20 mouse cellular contexts compared by ENCODE assay signal in genomic region chr6:54737684-54738083, GRCm38 (mm10). TPM values are rescaled to one million over a fixed set of nuclear protein-coding genes. Genes with fewer than 3 reads are reported as not detected.
DNase-seq lines count a peak whose midpoint lies in the region; ATAC-seq and TF ChIP-seq lines count a peak whose summit lies in the region.
"Had no signal": no experiment of that assay in that cellular context is flagged by ENCODE, and none has a peak within 500 bp of the region (broad histone marks: within the 10 kb centered on the region; RNA-seq: fewer than 3 reads in every experiment).

No protein-coding gene starts in this region.

- 30% methylated on average over 3 of the region's 3 CpGs for WGBS in spleen, adult 2 months
- 83% methylated on average over 3 of the region's 3 CpGs for WGBS in midbrain, embryonic 11.5 days

- no peak for TF ChIP-seq POLR2A in spleen, adult 2 months (IDR thresholded peaks at IDR 0.05; ENCODE audit: low read depth, low read length)

- no peaks in the 10 kb centered on the region for H3K9me3 ChIP-seq in midbrain, embryonic 11.5 days (ENCODE audit: control insufficient read depth, low read length)
- H3K9me3 ChIP-seq: embryonic facial prominence, embryonic 10.5 days; hindbrain, embryonic 10.5 days; limb, embryonic 10.5 days had no signal

- H3K4me2 ChIP-seq in midbrain, embryonic 11.5 days = no peak overlapping the region
- H3K4me2 ChIP-seq: liver, embryonic 11.5 days had no signal

- no peaks in the 10 kb centered on the region for H3K27me3 ChIP-seq in spleen, adult 2 months (ENCODE audit: control insufficient read depth, insufficient read depth, low read length)
- H3K27me3 ChIP-seq in midbrain, embryonic 11.5 days (ENCODE audit: control insufficient read depth, insufficient read depth, low read length) = no peaks in the 10 kb centered on the region

- peaks cover 24% of the 10 kb centered on the region; the same call in 1 of the 2 replicates for H3K4me1 ChIP-seq in spleen, adult 2 months (ENCODE audit: control insufficient read depth, insufficient read depth, insufficient read length)
- H3K4me1 ChIP-seq in midbrain, embryonic 11.5 days (ENCODE audit: control insufficient read depth, insufficient read depth, low read length) = no peaks in the 10 kb centered on the region
- H3K4me1 ChIP-seq: embryonic facial prominence, embryonic 10.5 days; hindbrain, embryonic 10.5 days; limb, embryonic 10.5 days had no signal

- no peaks in the 10 kb centered on the region for H3K36me3 ChIP-seq in spleen, adult 2 months (ENCODE audit: control insufficient read depth, insufficient read depth, low read length)
- H3K36me3 ChIP-seq in midbrain, embryonic 11.5 days (ENCODE audit: control insufficient read depth, insufficient read depth, low read length) = no peaks in the 10 kb centered on the region
- H3K36me3 ChIP-seq: embryonic facial prominence, embryonic 10.5 days; hindbrain, embryonic 10.5 days; limb, embryonic 10.5 days had no signal

- DNase-seq in spleen, adult 2 months (ENCODE audit: low read depth in 1 of 2, low spot score in 2 of 2) = peak in 1 of 2 experiments; percentile 70
- DNase-seq in spleen, postnatal 14 days (ENCODE audit: low spot score in 2 of 2) = no peak
- DNase-seq in CD4-positive, CD25-positive, alpha-beta regulatory T cell, adult 2 months (ENCODE audit: low read depth, low spot score) = peak; percentile 80
- DNase-seq in naive thymus-derived CD4-positive, alpha-beta T cell, adult 2 months (ENCODE audit: low read depth) = peak; percentile 87
- DNase-seq in midbrain, embryonic 11.5 days (ENCODE audit: low spot score, missing footprints) = no peak
- DNase-seq: cerebellum, adult 8-10 months; gastrocnemius, postnatal 25 days; kidney, adult 8-10 months; kidney, postnatal 25 days; lung, adult 2 months; thymus, postnatal 14 days had no signal

- peak overlapping the region; percentile 75 for H3K27ac ChIP-seq in spleen, adult 2 months (ENCODE audit: insufficient read depth, low read length)
- no peak overlapping the region for H3K27ac ChIP-seq in midbrain, embryonic 11.5 days (ENCODE audit: low read depth, low read length)
- H3K27ac ChIP-seq: embryonic facial prominence, embryonic 10.5 days; hindbrain, embryonic 10.5 days; hindbrain, postnatal 0 days; limb, embryonic 10.5 days had no signal

- H3K4me3 ChIP-seq in spleen, adult 2 months (ENCODE audit: extremely low read depth, insufficient read depth, insufficient read length) = no peak overlapping the region
- H3K4me3 ChIP-seq in midbrain, embryonic 11.5 days (ENCODE audit: low read depth, low read length) = no peak overlapping the region
- H3K4me3 ChIP-seq: embryonic facial prominence, embryonic 10.5 days; hindbrain, embryonic 10.5 days; limb, embryonic 10.5 days had no signal

- H3K9ac ChIP-seq in midbrain, embryonic 11.5 days (ENCODE audit: low read length) = no peak overlapping the region

- no peak for TF ChIP-seq CTCF in spleen, adult 2 months (IDR thresholded peaks at IDR 0.05; ENCODE audit: extremely low read depth, insufficient read depth, insufficient read length, insufficient replicate concordance)

- ATAC-seq in common myeloid progenitor, adult 5-6 weeks (replicated peaks; ENCODE audit: low read depth, poor library complexity, severe bottlenecking) = peak; percentile 30; the same call in 1 of the 2 replicates
- no peak for ATAC-seq in cerebellum, adult (ENCODE audit: insufficient number of reproducible peaks, low FRiP score, low TSS enrichment)
- ATAC-seq in frontal cortex, adult (ENCODE audit: low TSS enrichment) = no peak
- no peak for ATAC-seq in midbrain, embryonic 11.5 days (ENCODE audit: low FRiP score)
- ATAC-seq: hindbrain, postnatal 0 days; midbrain, embryonic 16.5 days had no signal

RNA-seq across cellular contexts. Expression of gene Mturn, which starts 56.3 kb away (rescaled TPM):
- polyA plus RNA-seq in spleen, adult 2 months (2012; rRNA removed) = 5.1 and 5.9 TPM in 2 replicates
- 0.39 and 1.8 TPM in 2 replicates for total RNA-seq in common myeloid progenitor, adult 5-6 weeks (2017)
- polyA plus RNA-seq in midbrain, embryonic 11.5 days (2014; fragmentation: Nextera tagmentation; extraction: Ambion mirVana) = 40.0 and 40.3 TPM in 2 replicates

Comparison
In these comparisons a context has a peak if more than half of its experiments do, and no peak if none do; other contexts are left out.
1. DNase-seq: peak in CD4-positive, CD25-positive, alpha-beta regulatory T cell, adult 2 months (single experiment) and naive thymus-derived CD4-positive, alpha-beta T cell, adult 2 months (single experiment); none in spleen, postnatal 14 days (0 of 2) and midbrain, embryonic 11.5 days (single experiment).